Mouse (Mus musculus): ENCODE data around the gene Spsb1. TPM values are rescaled to one million over a fixed set of nuclear protein-coding genes. Genes with fewer than 3 reads are reported as not detected.
A peak's percentile ranks its signal among the peaks of the same experiment; 100 is the strongest.

The Spsb1 gene
- 10 to 100 TPM; 19.5 to 22.1 TPM for total RNA-seq (2021)
- long read RNA-seq, experiment 1, transcript Spsb1-201 (3 exons, 3,092 nt), result major isoform, 10 of 12 reads
- long read RNA-seq, experiment 1, partial matches to known transcripts, result 0 of 12 reads
- long read RNA-seq, experiment 1, other reads (novel, unspliced or antisense), result 0 of 12 reads
- long read RNA-seq, experiment 2, transcript Spsb1-201 (3 exons, 3,092 nt), result major isoform, 8 of 19 reads
- long read RNA-seq, experiment 2, partial matches to known transcripts, result 0 of 19 reads
- long read RNA-seq, experiment 2, other reads (novel, unspliced or antisense), result 9 of 19 reads

DNA sequence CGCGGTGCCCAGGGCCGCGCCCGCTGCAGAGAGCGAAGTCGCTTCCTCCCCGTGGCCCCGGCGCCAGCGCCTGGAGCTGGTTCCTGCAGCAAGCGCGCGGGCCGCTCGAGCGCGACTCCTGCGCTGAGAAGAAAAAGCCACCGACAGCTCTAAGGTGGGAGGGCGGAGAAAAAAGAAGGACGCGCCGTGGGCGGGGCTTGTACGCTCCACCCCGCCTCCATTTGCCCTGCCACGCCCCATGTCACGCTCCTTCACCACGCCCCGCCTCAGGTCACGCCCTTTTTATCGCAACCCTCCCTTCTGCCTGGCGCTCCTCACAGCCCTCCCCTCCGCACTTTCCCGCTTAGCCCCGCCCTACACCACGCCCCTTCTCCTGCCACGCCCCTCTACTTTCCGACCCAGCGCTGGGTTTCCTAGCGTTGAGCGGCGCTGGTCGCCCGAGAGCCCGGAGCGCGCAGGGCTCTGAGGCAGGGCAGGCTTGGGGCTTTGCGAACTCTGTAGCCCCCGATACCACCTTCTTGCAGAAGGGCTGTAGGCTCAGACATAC lies at the start of gene Spsb1:
Gene Spsb1, minus strand, starts transcription at position 151 of the 547 bp plus-strand sequence.
- peak; percentile 98 for DNase-seq (ENCODE audit: low spot score in 2 of 2)

GRCm38 (mm10) chr4:150003641-150004040 lies 48.8 kb upstream of the Spsb1 start:
- no peak for DNase-seq (ENCODE audit: low spot score in 2 of 2)

DNA sequence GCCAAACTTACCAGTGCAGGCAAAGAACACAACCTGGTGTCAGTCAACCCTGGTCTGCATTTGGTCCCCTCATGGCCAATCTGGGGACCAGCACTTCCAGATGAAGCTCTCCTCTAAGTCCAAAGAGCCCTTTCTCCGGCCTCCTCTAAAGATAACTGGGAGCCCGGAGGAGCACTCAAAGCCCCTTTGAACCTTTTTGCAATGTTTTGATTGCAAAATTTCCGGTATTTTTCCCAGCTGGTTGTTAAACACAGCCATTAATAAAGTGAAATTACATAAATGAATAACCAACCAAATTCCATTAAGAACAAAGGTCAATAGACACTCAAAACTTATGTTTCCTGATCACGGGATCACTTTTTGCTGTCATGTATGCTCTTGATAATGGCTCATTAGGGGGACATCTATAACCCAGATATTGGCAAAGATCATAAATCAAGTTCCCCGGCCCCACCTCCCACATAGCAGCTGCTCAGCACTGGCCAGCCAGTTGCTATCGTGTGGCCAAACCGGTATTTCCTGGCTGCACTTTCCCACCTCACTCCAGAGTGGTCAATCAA lies 48.3 kb upstream of the Spsb1 start:
- no peak for DNase-seq (ENCODE audit: low spot score in 2 of 2)

DNA sequence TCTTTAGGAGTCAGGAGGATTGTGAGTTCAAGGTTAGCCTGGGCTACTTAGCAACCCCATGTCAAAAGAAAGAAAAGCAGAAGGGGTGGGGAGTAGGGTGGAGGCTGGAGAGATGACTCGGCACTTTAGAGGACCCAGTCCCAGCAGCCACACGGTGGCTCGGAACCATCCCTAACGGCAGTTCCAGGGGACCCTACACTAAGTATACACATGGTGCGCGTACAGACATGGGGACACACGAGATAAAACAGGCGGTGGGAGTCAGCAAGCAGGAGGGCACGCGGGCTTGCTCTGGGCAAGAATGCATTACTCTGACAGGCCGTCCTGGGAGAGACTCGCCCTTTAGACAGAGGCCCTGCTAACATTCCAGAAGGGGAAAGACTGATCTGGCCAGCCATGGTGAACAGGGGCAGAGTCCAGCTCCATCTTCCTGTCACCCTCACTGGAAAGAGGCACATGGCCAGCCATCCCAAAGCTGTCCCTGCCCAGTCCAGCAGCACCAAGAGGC lies 47.2 kb upstream of the Spsb1 start:
- no peak for DNase-seq (ENCODE audit: low spot score in 2 of 2)

GRCm38 (mm10) chr4:150001221-150001860 lies 46.5 kb upstream of the Spsb1 start:
- no peak for DNase-seq (ENCODE audit: low spot score in 2 of 2)

GRCm38 (mm10) chr4:149999931-150000555 lies 45.2 kb upstream of the Spsb1 start:
- no peak for DNase-seq (ENCODE audit: low spot score in 2 of 2)

DNA sequence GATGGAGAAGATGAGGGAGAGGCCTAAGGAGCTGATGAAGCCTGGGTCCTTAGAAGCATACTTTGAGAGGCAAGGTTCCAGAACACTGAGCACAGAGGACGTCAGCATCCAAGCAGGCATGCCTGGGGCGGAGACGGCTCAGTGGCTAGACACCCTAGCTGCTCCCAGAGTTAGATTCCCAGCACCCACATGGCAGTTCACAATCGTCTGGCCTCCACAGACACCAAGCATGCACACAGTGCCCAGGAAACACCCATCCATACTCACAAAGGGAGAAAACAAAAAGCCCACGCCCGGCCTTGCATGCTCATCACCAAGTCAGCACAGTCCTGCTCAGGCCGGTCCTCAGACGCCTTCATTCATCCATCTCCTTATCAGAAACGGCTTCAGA lies 44.7 kb upstream of the Spsb1 start:
- no peak for DNase-seq (ENCODE audit: low spot score in 2 of 2)

DNA sequence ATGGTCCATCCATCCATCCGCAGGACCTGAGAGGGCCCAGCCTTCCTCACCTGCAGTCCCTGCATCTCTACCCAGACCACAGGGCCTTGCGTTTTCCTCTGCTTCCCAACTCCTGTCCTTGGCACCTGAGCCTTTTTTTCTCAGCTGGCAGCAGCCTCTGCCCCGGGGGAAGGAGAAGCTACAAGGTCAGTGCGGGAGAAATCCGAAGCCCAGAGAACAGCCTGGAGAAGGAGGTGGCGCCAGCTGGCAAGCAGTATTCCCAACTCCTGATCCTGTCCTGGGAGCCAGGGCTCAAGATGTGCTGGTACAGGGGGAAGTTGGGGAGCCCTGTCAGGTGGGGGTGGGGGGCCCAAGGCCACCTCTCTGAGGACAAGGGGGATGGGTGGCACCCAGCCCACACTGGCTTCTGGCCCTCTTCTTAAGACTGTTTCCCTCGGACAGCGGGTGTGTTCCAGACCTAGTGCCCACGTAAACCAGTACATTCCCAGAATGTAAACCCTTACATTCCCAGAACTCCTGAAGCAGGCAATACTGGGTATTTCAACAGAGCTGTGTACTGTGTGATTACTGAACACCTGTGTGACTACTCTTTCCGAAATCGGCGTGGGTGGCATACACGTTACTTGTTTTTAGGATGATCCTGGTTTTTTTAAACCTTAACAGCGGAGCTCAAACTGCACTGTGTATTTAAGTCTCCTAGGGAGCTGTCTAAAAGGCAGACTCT lies 44.1 kb upstream of the Spsb1 start:
- DNase-seq (ENCODE audit: low spot score in 2 of 2), result no peak

DNA sequence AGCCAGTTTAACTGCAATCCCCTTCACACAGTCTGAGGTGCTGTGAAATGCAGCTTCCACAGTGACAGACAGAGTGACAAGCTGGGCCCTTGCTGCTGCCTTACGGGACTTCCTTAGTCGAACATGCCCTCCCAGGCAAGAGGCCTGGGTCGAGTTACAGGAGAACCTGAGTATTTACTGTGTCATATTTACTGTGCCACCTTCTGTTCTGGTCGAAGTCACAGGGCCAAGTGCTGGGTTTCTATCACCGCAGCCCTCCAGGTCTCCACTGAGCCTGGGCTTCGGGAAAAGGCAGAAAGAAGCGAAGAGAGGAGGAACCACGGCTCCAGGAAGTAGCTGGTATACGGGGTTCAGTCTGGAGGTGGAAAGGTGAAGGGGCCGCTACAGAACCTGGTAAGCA lies 43.2 kb upstream of the Spsb1 start:
- no peak for DNase-seq (ENCODE audit: low spot score in 2 of 2)

DNA sequence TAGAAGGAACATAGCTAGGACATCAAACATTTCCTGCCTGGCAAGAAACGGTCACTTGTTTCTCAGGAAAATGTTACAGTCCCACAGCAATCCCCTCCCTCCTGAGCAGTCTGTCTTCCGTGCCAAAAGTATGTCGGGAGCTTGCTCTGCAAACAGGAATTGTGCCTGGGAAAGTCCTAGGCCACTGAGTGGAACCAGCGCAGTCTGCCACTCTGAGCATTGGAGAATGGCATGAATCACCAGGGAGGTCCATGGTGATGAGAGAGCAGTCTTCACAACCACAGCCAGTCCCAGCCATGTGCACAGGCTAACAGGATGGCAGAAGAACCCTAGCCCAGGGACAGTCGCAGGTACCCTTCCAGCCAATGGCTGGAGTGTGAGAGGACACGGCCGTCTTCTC lies 41.6 kb upstream of the Spsb1 start:
- no peak for DNase-seq (ENCODE audit: low spot score in 2 of 2)

- no peak for DNase-seq (ENCODE audit: low spot score in 2 of 2)
Measured at GRCm38 (mm10) chr4:149995911-149996310, 41.1 kb upstream of the Spsb1 start.

GRCm38 (mm10) chr4:149994218-149994617 lies 39.4 kb upstream of the Spsb1 start:
- DNase-seq (ENCODE audit: low spot score in 2 of 2), result no peak

DNA sequence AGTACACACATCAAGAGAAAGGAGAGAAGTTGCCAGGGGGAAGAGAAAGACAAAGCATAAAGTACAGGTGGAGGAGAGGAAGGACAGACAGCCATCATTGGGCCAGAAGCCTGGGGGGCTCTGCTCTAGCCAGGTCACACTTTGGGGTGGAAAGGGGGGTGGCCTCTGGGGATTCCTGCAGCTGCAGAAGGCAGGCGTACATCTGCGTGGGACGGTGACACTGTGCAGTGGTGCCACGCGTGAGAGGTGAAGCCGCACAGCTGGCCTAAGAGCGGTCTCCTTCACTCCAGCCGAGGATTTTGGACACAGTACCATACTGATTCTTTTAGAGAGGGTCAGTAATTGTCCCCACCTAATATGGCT lies 37.8 kb upstream of the Spsb1 start:
- no peak for DNase-seq (ENCODE audit: low spot score in 2 of 2)

DNA sequence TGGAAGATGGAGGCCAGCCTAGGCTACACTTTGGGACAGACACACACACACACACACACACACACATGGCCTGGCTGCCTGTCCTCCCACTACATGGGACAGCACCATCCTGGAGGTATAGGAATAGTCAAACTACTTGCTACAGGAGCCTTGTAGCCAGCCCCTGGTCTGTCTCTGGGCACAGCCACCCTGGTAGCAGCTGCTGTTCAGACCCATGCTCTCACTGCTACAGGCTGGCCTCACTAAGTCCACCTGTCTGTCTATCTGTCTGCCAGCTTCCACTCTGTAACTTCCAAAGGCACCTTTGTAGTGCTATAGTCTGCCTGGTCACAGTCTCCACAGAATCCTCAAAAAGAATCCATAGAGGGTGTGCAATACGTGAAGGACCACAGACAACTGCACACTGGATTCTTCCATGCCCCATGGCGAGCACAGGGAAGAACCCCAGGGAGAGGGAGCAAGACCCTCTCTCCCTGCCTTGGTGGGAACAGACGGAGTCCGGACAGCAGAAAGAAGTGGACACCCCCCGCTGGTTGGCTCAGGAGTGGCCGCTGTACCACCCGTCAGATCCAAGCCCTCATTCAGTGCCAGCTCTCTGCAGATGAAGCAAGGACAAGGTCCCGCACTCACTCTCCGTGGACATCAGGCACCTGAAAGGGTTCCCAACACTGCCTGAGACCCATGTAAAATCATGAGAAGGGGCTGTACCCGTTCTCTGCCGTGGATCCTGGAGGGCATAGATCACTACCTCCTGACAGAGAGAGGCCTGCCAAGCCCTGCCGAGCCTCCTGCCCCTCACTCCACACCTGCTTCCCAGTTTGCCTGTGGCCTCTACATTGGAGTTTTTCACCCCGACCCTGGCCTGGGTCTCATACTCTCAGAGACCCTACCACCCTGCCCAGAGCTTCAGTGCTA lies 37.2 kb upstream of the Spsb1 start:
- DNase-seq (ENCODE audit: low spot score in 2 of 2), result no peak

DNA sequence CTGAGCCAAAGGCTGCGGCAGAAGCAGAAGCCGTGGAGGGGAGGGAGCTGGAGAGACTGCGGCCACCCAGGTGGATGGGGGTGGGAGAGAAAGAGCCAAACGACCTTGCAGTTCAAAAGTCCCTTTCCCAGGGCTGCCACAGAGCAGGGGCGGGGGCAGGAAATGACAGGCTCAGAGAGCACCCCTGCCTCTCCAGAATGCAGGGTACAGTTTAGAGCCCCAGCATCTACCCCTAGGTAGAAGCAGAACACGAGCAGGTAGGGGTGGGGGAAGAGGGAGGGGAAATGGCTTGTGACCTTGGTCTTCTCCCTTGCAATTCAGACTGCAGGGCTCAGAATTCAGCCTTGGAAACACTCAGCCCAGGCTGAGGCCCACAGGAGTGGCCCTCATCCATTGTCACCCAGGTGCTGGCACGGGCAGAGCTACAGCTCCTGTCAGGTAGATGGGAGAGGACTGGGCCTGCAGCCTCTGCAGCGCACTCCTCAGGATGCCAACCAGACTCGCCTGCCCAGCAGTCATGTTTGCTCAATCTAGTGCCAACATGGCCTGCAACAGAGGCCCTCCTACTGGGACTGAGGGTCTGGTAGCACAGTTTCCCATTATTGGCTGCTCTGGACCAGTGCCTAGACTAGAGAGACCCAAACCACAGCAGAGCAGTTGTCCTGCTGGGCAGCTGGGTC lies 36.3 kb upstream of the Spsb1 start:
- no peak for DNase-seq (ENCODE audit: low spot score in 2 of 2)

DNA sequence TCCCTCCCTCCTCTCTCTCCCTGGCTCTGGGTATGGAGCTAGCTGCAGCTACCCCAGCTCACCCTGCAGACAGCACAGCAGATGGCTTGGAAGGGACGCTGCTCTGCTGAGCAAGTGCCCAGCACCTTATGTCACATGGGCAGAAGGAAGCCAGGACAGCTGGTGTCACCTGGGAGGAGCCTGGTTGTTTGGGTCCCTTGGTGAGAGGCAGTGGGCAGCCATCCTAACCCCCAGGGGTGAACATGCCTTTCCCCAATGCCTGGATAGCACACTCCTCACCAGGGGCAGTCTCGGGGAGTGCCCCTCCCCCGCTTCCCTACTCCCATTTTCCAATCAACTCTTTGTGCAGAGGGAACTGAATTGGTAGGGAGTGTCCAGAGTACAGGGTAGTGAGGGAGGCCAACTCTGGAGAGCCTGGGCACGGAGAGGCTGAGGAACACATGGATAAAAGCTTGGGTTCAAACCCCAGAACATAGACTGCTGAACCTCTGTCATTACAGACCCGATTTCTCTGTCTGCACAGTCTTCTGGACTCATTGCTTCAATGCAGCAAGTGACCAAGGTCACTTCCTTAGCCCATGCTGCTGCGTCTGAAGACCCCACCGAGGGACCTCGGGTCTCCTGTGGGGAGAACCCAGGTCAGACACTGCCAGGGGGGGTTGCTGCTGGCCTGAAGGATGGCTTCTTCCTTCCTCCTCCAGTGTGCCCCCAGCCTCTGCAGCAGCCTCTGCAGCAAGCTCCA lies 35.5 kb upstream of the Spsb1 start:
- no peak for DNase-seq (ENCODE audit: low spot score in 2 of 2)

DNA sequence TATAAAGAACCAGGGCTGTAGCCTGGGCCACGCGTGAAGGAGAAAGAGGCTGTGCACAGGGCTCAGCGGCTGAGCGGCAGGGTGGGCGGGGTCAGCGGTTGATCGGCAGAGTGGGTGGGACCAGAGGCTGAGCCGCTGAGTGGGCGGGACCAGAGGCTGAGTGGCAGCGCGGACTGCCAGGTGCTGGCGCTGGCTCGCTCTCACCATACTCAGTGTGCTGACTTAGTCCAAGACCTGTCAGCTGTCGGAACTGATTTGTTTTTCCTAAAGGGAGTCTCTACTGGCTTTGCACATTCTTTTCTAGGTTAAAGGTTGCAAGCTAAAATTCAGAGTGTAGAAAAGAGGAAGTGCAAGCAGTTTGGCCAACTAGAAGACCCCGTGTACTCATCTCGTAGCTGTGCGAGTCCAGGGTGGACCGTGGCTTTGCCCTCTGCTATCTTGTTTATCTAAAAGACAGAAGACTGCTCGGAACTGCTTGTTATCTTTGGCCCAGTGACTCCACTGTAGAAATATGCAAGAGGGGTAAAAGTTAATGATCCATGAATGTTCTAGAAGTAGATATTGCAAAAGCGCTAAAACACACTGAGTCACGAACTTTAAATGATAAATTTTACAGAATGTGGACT lies 34.2 kb upstream of the Spsb1 start:
- DNase-seq (ENCODE audit: low spot score in 2 of 2), result peak; percentile 84 to 86

- DNase-seq (ENCODE audit: low spot score in 2 of 2), result no peak
Measured at GRCm38 (mm10) chr4:149988301-149988700, 33.5 kb upstream of the Spsb1 start.
